Mouse (Mus musculus) hindlimb bud, embryonic 11.5 days (tissue): Measurements from ENCODE around the gene S1pr2.
A peak's percentile ranks its signal among the peaks of the same experiment; 100 is the strongest.
"Not testable (repeated sequence)": the region's sequence is repeated elsewhere in the genome, so short reads cannot be mapped to it uniquely, and the experiment has no call there.

Experiments used
- DNase-seq: peaks from one replicate; pipeline ENCODE4 v3.0.0-alpha.2; 2012; ENCODE audit warnings: low read depth, low spot score; ENCODE audit errors: extremely low spot score

S1pr2 gene

GRCm38 (mm10) chr9:21001651-21002200, 25.1 kb upstream of the S1pr2 start:
- DNase-seq: no peak

- no peak for DNase-seq
Measured at GRCm38 (mm10) chr9:21000811-21001210, 24.2 kb upstream of the S1pr2 start.

- DNase-seq: not testable (repeated sequence)
Measured at GRCm38 (mm10) chr9:20998337-20998736, 21.8 kb upstream of the S1pr2 start.

- no peak for DNase-seq
Measured at GRCm38 (mm10) chr9:20997065-20997464, 20.5 kb upstream of the S1pr2 start.

- DNase-seq: no peak
Measured at GRCm38 (mm10) chr9:20995069-20995468, 18.5 kb upstream of the S1pr2 start.

GRCm38 (mm10) chr9:20993165-20993898, 16.8 kb upstream of the S1pr2 start:
- DNase-seq: no peak

GRCm38 (mm10) chr9:20991587-20991986, 15.0 kb upstream of the S1pr2 start:
- DNase-seq: no peak

- DNase-seq: no peak
Measured at GRCm38 (mm10) chr9:20990861-20991260, 14.3 kb upstream of the S1pr2 start.

- no peak for DNase-seq
Measured at GRCm38 (mm10) chr9:20987953-20988352, 11.4 kb upstream of the S1pr2 start.

GRCm38 (mm10) chr9:20986952-20987686, 10.5 kb upstream of the S1pr2 start:
- DNase-seq: no peak

GRCm38 (mm10) chr9:20983169-20983568, 6.6 kb upstream of the S1pr2 start:
- DNase-seq: no peak

- no peak for DNase-seq
Measured at GRCm38 (mm10) chr9:20982171-20982570, 5.6 kb upstream of the S1pr2 start.

- DNase-seq: no peak
Measured at GRCm38 (mm10) chr9:20979769-20980168, 3.2 kb upstream of the S1pr2 start.

- DNase-seq: no peak
Measured at GRCm38 (mm10) chr9:20979181-20979580, 2.6 kb upstream of the S1pr2 start.

GRCm38 (mm10) chr9:20978409-20979095, 2.0 kb upstream of the S1pr2 start:
- no peak for DNase-seq

- peak; percentile 46 for DNase-seq
Measured at GRCm38 (mm10) chr9:20976961-20977689, 544 bp upstream of the S1pr2 start.

GRCm38 (mm10) chr9:20975431-20976215, 958 bp downstream of the S1pr2 start:
- no peak for DNase-seq

- no peak for DNase-seq
Measured at GRCm38 (mm10) chr9:20973682-20974075, 2.9 kb downstream of the S1pr2 start.

GRCm38 (mm10) chr9:20973001-20973681, 3.4 kb downstream of the S1pr2 start:
- DNase-seq: no peak
